Mouse (Mus musculus): Measurements from ENCODE around the gene Gtf3c6. TPM values are rescaled to one million over a fixed set of nuclear protein-coding genes. Genes with fewer than 3 reads are reported as not detected.

Gene Gtf3c6
- total RNA-seq, 1 experiment from 2014 or later: 40.8 TPM

- DNase-seq: no peak
These were observed 1.1 kb upstream of the Gtf3c6 start for GRCm38 (mm10) chr10:40258976-40259375.

- DNase-seq: peak; percentile 35
These were observed 576 bp upstream of the Gtf3c6 start for GRCm38 (mm10) chr10:40258401-40258966.

GRCm38 (mm10) chr10:40256716-40257115, 1.2 kb downstream of the Gtf3c6 start:
- DNase-seq: peak; percentile 47

DNA sequence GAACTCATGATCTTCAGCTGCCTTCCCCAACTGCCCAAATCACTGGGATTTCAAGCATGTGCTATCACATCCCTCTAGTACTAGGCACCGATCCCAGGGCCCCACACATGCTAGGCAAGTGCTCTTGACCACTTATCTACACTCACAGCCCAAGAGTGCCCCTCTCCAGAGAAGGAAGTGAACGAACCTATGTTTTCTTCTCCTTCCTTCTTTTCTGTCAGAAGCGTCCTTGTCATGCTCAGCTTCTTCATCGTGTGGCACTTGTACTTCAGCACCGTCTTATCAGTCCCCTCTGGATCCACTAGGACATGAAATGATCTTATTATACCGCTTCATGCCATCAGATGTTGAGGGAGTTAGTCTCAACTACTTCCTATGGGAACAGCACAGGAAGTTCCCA, 6.9 kb downstream of the Gtf3c6 start:
- DNase-seq: no peak

DNA sequence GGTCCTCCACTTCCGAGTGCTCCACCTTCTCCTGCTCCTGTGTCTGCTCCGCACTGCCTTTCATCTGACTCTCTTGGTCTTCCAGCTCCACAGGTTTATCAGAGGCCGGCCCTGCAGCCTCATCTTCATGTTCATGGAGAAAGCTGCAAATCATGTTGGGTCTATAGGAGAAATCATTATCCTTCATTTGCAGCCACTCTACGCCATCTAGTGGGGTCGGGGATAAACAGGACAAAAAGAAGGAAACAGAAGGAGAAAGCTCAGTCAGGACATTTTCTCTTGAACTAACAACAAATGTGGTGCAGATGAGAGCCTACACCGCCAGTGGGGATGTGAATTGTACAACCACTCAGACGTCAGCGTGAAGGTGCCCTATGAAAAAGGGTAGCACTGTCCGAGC, 8.3 kb downstream of the Gtf3c6 start:
- no peak for DNase-seq

GRCm38 (mm10) chr10:40247166-40247716, 10.7 kb downstream of the Gtf3c6 start:
- no peak for DNase-seq

DNA sequence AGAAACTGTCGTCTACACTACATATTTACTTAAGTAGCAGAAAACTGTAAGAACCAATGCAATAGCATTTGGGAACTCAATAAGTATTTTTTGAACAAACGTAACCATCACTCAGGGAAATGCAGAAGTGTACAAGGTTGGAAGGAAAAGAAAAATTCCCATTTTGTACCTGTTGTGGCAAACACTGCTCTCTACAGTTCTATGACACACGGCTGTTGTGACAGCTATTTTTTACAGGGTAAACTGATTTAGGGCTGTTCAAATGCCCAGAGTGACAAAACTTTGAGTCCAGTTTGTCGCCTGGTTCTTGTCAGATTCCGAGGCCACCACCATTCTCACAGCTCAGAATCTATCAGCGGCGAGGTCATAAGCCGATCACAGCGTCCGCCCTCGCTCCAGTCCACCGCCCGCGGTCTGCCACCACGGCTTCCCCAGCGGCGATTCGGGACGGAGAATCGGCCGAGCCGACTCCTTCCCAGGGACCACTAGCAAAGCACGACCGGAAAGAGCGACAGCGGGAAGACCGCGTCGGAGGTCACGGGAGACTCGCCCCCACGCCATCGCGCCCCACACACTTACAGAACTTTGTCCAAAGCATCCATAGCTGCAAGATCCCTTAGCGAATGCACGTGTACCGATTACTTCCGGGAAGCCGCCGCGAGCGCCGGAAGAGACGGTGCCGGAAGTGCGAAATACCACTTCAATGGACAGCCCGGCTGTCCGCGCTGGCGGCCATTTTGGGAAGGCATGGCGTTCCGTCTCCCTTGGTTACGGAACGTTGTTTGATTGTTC, 11.3 kb downstream of the Gtf3c6 start, which contains the start of gene Rpf2:
TSS of gene Rpf2 (minus strand) at position 663 of the 792 bp plus-strand sequence.
- peak; percentile 79 for DNase-seq

GRCm38 (mm10) chr10:40237826-40238225, 20.1 kb downstream of the Gtf3c6 start:
- DNase-seq: no peak

DNA sequence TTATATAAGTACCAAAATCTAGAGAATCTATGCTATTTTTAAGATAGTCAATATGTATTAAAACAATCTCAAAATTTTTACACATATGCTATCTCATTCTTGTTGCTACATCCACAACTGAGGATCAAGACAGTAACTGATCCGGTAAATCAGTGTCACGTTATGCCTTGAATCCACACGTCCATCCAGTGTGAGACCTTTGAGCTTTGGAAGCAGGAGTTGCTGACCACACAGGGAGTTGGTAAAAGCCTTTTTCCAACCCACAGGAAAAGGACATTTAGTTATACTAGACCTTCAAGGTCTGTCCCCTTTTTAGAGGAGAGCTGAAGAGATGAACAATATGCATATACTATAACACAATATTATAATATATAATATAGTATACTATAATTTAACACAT, 24.7 kb downstream of the Gtf3c6 start:
- DNase-seq: no peak

DNA sequence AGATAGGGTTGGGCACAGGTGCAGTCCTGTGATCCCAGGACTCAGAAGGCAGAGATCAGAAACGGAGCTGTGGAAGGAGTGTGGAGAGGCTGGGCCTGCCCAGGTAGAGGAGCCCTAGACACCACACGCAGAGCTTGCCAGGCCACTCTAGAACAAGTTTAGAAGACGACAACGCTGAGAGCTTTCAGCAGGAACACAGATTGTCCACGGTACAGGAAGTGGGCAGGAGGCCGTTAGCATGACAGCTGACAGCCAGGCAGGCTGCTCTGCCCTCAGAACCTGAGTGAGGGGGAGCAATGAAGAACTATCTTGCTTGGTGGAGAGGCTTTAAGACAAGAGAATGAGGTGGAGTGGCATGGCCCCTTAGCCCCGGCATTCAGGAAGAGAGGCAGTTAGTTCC, 25.5 kb downstream of the Gtf3c6 start:
- DNase-seq: no peak

DNA sequence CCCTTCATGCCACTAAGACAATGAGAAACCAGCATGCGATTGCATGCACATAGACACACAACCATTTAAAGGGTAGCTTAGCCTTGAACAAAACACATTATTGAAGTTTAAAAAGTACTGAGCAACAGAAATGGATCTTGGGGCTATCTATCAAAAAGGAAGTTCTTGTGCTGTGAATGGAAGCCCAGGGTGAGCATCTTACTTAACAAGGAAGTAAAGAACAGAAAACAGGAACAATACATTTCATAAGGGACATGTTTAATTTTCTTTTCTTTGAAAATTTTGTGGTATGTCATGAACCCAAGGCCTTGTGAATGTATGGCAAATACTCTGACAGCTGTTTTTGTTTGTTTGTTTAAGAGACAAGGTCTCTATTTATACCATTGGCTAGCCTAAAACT, 28.2 kb downstream of the Gtf3c6 start:
- no peak for DNase-seq

DNA sequence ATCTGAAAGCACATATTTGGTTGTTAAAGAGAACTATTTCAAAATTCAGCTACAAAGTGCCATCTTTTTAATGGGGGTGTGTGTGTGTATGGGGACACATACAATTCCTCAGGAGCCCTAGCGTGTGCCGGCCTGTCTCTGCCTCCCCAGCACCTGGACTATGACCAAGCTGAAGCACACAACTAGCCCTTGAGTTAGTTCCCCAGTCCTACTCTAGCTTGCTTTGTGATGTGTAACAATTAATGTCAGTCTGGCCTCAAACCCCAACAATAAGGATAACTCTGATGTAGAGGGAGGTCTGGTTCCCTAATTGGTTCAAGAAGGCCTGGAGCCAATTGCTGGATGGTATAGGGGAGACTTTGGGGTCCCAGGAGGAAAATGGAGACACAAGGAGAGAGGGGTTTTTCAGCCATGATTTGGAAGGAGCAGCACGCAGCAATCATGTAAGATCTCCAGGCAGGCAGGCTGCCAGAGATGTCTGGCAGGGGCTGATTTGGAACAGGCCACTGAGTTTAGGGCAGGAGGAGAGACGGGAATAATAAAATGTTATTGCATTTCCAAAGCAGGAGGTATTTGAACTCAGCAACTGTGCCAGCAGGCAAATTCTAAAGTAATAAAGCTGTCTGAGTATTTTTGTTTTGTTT, 30.1 kb downstream of the Gtf3c6 start:
- DNase-seq: no peak

GRCm38 (mm10) chr10:40218874-40219273, 39.0 kb downstream of the Gtf3c6 start:
- no peak for DNase-seq

DNA sequence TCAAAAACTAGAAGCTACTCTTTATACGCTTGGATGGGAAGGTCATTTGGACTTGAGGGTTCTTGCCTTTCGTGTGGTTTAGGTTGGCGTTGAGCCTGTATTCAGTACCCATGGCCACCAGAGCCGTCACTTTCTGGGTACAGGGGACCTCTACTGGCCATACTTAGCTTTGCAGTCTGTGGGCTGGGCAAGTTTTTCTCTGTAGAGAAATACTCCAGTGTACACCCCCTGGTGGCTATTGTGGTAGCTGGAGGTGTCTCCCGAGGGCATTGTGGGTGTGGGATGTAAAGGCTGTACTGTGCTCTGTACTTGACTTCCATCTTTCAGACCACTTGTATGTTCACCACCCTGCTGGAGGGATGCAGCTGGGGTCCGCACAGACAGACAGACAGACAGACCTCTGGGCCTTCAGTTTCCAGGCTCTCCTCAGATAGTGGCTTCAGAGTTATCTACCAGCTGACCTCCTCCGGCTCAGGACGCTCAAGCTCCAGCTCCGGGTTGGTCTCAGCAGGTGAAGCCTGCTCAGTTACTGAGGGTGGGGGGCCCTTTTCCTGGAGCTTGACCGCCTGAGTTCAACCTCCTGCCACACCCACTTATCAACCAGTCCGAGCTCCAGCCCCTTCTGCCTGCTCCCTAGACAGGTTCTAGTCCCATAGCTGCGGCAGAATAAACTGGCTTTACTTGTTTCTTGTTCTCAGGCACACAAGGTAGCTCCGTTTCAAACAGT, 45.3 kb downstream of the Gtf3c6 start:
- DNase-seq: peak; percentile 84

Other genes starting within 250 kb of the Gtf3c6 start
- 2.8 TPM in 2 replicates for gene Mfsd4b1, start 232.8 kb downstream of the Gtf3c6 start, total RNA-seq (2021)
- gene Slc16a10, start 115.8 kb downstream of the Gtf3c6 start, total RNA-seq (2021): 23.2 and 25.2 TPM in 2 replicates
- gene Rpf2, start 11.1 kb downstream of the Gtf3c6 start, total RNA-seq (2021): 20.0 and 32.1 TPM in 2 replicates
- 41.1 and 55.9 TPM in 2 replicates for gene Amd1, start 44.1 kb upstream of the Gtf3c6 start, total RNA-seq (2021)
- 14.1 and 19.0 TPM in 2 replicates for gene Cdk19, start 81.5 kb upstream of the Gtf3c6 start, total RNA-seq (2021)